Mouse (Mus musculus) left cerebral cortex, postnatal 10 days (tissue): ENCODE measurements around the gene Efl1. TPM values are rescaled to one million over a fixed set of nuclear protein-coding genes. Genes with fewer than 3 reads are reported as not detected.

Experiments
- total RNA-seq, 2 experiments: library from RNA; stranded (reverse); gene quantifications; 2 replicates each; pipeline ENCODE4 v1.2.3; 2021

Efl1 gene
- total RNA-seq, 2 experiments from 2014 or later, result 20.1 to 20.2 TPM

Other genes starting within 250 kb of the Efl1 start
- 10 to 100 TPM; 14.6 to 17.7 TPM for gene Saxo2, start 86 bp upstream of the Efl1 start, total RNA-seq
- 10 to 100 TPM; 30.2 to 32.4 TPM for gene Mex3b, start 218.7 kb downstream of the Efl1 start, total RNA-seq